Mouse (Mus musculus): Measurements from ENCODE around the gene Zfp184.

The Zfp184 gene

DNA sequence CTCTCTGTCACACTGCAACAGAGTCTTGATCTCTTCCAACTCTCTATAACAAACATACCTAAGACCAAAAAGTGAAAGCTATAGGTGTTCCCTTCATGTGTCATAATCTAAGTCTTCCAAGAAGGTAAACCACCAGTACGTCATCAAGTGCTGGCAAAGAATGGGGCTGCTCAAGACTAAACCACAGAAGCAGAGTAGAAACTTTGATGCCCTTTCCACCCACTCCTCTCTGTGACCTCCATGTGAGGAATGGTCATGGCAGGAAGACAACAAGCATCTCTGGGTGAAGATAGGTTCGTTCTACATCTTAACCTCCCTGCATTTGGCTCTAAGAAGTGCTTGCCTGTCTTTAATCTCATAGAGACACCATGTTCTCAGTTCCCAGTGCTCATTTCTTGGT lies 39.6 kb downstream of the Zfp184 start:
- no peak for DNase-seq (ENCODE audit: low read depth)

DNA sequence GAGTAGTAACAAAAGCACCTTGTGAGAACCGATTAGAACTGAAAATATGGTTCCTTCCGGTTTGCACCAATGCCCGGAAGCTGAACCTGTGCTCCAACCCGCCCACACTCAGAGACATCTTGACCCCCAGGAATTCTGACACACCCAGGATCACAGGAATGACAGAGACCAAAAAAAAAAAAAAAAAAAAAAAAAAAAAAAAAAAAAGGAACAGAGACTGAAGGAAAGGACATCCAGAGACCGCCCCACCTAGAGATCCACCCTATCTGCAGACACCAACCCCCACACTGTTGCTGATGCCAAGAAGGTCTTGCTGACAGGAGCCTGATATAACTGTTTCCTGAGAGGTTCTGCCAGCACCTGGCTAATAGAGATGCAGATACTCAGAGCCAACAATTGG lies 47.7 kb downstream of the Zfp184 start:
- no peak for DNase-seq (ENCODE audit: low read depth)

DNA sequence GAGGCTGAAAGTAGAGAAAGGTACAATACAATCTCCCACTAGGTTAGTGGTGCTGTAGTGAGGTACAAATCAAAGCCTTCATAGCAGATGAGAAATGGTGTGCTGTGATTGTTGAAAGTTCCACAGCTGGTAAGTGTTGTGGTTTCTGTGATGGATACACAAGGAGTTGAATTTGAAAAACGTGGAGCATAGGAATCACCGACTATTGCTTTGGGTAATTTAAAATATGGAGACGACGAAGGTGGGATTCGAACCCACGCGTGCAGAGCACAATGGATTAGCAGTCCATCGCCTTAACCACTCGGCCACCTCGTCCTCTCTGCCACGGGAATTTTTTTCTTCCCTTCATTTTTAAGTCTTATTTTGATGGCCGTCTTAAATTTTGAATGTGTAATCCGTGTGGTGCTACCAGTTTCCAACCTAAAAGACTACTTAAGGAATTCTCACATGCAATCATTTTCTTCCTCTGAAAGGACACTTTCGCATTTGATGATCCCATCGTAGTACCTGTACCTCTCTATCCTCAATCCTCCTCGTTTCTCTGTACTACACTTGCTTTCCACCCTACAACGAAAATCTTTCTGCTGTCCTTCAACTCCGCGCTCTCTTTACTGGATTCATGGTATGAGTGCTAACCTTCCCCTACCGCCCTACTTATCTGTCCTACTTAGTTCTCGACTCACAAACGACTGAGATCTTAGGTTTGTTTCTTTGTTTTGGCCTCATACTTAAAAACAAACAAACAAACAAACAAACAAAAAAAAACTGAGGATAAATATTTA lies 49.3 kb downstream of the Zfp184 start:
- DNase-seq (ENCODE audit: low read depth): no peak

DNA sequence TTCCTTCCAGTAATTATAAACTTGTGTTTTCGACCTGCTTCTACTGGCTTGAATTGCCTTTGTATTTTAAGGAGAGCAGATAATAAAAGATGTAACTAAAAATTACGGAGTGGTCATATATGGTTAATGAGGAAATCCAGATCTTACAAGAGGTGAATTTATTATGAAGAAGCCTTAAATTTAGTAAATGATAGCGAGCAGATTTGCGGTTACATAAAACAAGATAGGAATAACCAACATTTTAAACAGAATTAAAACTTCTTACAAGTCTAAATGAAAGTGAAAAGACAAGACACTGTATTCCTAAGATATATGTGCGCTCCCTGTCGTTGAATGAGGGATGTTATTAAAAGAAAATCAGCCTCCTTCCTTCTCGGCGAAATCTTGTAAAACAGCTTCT lies 50.0 kb downstream of the Zfp184 start:
- no peak for DNase-seq (ENCODE audit: low read depth)

DNA sequence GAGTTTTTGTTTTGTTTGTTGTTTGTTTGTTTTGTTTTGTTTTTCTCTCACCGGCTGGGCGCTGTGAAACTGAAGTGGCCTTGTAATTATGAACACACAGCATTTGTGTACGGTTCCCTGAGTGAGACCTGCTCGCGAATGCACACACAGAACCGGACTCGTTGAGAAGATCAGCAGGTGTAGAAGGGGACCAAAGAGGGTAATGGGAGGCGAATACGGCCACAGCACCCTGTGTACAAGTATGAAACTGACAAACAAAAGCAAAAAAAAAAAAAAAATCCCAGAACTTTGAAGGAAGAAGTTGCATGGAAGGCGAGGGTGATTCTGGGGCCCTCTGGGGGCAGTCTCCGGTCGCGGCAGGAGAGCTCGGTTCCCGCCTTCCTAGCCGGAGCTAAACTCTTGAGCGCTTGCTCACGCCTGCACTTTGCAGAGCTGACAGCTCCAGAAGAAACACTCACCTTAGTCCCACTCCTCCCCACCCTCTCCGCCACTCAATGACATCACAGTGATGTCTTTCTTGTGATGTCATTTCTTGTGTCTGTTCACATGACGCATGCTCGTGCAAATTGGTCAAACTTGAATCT lies 50.5 kb downstream of the Zfp184 start:
- no peak for DNase-seq (ENCODE audit: low read depth)

DNA sequence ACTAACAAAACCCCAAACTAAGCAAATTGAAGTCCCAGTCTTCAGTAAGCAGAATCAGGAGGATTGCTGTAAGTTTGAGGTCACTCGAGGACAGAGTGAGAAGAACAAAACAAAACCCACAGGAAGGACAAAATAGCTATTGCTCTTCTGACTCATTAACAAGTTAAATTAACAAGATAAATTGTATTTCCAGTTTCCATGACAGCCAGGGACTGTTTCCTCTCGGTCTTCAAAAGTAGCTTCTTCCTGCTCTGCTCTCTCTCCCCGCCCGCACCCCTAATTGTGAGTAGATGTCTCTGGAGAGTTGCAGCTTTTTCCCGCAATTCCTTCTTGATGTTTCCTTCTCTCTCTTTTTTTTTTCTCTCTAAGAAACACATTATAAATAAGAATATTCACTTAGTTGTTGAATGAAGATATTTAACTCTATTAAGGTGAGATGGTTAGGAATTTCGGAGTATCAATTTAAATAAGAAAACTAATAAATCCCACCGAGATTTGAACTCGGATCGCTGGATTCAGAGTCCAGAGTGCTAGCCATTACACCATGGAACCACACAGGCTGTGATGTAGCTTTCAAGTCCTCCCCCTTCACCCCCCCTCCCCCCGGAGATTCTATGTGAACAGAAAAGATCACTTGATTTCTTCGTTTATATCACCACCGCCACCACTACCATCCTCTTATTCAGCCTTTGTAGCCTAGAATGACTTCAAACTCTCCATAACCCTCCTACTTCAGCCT lies 51.4 kb downstream of the Zfp184 start:
- no peak for DNase-seq (ENCODE audit: low read depth)

DNA sequence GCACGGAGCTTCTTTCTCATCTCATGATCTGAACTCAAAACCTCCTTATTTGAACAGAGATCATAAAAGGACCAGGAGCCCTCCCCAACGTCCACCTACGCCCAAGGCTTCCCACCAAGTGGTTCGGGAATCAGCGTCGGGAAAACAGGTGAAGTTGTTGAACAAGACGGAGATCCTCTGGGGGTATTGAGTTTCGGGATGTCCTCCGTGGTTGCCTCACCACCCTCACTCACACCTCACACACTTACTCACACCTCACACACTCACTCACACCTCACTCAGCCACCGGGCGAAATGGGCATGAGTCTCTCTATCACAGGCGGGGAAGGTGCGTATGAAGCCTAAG lies 51.9 kb downstream of the Zfp184 start:
- DNase-seq (ENCODE audit: low read depth): no peak

DNA sequence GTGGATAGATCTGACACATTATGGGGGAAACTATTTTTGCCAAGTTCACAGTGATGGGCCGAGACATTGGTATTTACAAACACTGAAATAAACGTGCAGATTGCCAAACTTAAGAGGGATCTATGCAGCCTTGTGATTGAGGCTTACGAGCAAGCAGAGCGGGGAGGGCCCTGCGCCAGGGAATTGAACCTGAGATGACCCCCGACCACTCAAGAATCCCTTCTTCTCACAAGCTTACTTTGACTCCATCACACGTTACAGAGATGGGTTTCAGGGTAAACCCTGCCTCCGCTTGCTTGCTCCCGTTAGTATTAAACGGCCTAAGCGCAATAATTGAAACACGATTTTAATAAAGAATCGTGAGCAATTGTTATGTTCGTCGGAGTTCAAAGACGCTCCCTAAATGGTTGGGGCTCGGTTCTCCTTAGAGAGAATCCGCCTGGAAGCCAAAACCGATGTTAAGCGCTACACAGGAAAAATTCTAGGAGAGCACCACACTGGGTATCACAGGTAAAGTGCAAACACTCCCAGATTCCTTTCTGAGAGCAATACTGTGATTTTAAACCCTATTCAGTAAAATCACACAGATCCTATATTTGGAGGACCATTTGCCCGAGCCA lies 52.4 kb downstream of the Zfp184 start:
- DNase-seq (ENCODE audit: low read depth): no peak

DNA sequence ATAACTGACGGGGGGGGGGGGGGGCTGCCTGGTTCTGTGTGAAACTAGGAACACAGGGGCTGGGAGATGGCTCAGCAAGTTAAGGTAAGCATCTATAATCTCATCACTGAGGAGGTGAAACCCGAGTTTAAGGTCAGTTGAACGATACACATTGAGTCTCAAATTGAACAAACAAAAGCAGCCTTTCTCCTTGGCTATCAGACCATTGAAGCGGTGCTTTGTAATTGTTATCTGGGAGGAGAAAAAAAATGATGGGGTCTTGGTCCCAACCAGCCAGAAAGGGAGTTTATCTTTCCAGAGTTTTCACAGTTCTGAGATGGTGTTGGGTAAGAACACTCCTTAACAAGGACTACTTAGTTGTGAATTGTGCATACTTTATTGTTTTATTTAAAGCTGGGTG lies 52.9 kb downstream of the Zfp184 start:
- no peak for DNase-seq (ENCODE audit: low read depth)

DNA sequence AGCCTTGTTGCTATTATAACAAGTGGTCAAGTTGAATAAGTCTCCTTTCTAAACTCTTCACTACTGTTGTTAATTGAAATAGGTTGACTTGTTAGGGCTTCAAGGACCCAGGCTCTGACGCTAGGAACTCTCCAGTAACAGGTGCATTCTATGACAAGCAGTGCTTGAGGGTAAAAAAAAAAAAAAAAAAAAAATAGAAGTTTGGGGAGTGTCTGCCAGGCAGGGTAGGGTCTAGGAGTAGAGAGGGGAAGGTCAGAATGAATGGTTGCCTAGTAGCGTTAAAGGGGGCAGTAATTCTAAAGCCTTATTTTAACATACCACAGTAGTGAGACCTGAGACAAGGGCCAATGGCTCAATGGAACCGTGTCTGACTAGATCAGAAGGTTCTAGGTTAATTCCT lies 53.5 kb downstream of the Zfp184 start:
- no peak for DNase-seq (ENCODE audit: low read depth)

DNA sequence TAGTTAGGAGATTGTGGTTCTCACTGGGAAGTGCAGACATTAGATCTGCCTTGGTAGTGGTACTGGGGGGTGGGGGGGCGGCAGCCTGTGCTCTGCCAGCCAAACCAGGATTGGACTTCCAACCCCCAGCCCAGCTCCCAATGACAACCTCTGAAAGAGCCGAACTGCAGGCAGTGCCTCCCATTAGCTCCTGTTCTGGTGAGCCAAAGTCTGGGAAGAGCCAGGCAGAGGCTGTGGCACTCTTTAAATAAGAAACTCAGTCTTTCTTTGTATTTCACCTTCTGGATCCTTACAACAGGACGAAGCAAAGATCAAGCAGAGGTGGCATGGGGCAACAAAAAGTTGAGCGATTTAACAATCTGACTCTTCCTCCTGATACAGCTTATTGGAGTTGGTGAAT lies 54.3 kb downstream of the Zfp184 start:
- no peak for DNase-seq (ENCODE audit: low read depth)

DNA sequence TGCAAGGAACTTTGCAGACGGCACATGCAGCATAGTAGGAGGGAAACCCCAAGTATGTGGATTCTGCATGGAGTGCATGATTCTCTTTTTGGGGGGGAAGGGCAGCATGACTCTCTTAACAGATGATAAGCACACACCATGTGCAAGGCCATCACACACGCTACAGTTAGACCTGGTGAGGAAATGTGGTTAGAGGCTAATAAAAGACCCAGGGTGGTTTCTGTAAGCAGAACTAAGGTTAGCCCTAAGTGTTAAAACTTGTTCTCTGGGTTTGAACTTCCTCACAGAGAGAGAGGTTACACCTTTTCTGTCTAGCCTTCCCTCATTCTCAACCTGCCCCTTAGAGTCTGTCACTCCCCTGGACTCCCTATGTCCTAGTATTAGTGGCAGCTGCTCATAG lies 56.5 kb downstream of the Zfp184 start:
- DNase-seq (ENCODE audit: low read depth): no peak

DNA sequence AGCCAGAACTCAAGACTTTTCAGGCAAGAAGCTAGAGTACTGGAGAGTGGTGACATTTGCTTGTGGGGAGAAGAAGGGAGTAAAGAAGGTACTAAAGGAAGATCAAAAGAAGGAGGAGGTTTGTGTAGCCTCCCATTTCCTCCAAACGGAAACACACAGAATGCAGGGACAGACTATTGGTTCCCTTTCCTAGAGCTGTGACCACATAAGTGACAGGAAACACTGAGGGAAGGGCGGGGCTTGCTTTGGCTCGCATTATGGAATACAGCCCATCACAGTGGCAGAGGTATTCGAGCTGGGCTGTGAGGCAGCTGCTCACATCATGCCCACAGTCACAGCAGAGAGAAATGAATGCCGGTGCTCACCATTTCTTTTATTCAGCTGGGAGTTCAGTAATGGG lies 56.9 kb downstream of the Zfp184 start:
- no peak for DNase-seq (ENCODE audit: low read depth)

DNA sequence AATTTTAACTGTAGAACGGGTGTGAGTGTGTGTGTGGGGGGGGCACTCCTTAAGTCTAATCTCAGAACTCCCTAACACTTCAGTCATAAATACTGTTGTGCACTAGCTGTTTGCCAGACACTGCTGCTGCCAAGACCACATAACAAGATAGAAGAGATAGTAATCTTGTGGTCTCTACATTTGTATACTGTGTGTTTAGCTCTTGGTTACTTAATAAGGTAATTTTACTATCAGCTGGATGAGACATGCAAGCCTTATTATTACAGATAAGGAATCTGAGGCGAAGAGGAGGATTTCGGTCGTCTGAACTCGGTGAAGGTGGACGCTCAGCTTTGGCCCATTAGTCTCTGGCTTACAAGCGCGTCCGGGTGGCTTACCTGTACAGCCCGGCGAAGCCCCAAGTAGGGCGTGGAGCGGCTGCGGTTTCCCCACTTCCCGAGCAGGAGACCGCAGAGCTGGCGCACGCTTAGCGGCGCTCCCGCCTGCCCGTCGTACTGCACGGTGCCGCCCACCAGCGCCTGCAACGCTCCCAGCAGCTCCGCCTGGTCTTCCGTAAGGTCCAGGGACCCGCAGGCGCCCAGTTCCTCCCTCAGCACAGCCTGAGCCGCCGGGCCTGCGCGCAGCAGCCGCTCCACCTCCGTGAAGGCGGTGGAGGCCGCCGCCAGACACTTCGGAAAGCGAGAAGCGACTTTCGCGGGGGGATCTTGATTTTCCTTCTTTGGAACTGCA lies 60.9 kb downstream of the Zfp184 start:
- DNase-seq (ENCODE audit: low read depth): no peak

DNA sequence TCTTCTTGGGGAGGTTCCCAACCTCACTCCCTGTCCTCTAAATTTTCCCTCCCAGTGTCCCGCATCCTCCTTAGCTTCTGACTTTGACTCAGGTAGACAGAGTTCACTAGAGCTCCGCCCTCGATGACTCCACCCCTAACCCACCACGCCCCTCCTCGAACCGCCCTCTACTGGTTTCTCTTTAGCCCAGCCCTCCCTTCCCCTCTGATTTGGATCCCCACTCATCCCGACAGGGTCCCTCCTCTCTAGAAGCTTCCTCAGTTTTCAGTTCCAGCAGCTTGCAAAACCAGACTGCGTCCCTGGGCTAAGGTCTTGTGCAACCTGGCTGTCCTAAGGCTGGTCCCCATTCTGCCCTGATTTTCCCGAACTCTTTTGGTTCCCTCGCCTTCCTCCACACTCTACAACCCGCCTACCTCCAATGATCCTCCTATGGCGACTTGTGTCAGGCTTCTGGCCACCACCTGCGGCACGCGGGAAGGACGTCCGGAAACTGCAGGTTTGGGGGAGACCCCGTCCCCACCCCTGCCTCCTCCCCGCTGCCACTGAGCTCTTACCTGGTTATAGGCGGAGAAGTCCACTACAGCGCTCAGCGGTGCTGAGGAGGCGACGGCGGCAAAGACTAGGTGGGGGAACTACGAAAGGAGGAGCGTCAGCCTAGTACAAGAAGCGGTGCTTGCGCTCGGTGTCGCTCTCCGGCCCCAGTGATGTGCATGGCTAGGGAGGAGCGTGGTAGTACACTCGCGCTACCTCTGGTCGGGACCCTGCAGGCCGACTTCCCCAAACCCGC lies 61.6 kb downstream of the Zfp184 start:
- no peak for DNase-seq (ENCODE audit: low read depth)

DNA sequence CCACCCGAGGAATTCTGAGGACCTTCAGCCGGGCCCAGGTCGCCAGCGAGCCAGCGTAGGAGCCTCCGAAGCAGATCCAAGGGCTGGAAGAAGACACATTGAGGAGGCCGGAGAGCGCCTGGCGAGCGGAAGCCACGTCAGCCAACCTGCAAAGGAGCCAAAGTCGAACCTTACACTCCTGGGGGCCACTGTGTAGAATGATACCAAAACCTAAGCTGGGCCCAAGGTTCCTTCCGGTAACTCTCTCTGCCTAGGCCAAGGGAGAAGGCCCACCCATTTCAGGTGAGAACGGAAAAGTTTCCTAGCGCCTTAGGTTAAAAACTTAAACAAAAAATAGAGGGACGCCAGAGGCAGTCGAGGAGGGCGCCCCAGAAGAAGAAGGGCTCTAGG lies 62.2 kb downstream of the Zfp184 start:
- DNase-seq (ENCODE audit: low read depth): no peak

DNA sequence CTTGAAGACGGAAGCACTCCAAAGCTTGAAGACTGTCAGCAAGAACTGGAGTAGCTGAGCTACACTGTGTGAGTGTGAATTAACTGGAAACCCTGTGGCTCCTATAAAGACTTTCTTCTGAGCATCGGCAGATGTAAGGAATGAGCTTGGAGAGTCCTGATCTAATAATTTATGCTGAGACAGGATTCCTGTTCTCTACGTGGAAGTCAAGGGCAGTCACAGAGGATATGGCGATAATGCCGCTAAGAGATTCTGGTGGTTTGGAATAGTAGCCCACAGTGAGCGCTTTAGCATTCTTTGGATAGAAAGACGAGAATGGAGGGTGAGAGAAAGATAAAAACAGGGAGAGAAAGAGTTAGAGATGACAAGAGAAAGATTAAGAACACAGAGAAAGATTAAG lies 63.0 kb downstream of the Zfp184 start:
- no peak for DNase-seq (ENCODE audit: low read depth)

DNA sequence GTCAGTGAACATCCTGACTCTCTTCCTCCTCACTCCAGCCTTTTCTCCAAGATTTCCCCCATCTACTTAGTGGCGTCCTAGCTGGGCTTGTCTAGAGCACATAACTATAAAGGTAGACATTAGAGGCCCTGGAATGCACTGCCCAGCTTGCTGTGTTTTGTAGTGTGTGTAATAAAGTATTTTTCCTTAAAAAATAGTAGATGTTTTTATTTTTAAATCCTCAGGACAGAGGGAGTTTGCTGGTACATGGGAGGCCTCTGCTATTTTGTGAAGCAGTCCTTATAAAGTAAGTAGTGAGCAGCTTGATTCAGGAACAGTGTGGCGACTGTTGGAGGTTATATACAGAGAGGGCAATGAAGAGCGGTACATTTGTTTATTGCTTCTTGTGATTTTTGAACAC lies 63.8 kb downstream of the Zfp184 start:
- DNase-seq (ENCODE audit: low read depth): no peak

DNA sequence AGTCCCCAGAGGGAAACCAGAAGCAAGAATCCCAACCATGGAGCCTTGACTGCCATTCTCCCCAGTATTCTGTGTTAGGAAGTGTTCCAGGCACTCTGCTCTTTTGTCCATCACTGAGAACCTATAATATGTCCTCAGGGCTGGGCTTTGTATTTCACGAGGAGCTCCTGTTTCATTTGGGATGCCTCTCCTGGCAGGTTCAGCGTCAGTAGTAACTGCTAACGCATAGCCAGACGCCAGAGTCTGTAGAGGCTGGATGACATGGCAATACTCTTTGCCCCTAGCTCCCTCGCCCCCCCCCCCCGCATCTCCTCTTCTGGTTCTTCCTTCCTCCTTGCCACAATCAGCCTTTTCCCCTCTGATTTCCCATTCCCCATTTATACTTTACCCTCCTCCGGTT lies 64.7 kb downstream of the Zfp184 start, which contains the start of gene Prss16:
TSS of gene Prss16 (minus strand) at position 101 of the 400 bp plus-strand sequence.
- no peak for DNase-seq (ENCODE audit: low read depth)
